Mouse (Mus musculus): ENCODE results near the gene Car14. TPM values are rescaled to one million over a fixed set of nuclear protein-coding genes. Genes with fewer than 3 reads are reported as not detected.
"Not testable (repeated sequence)": the region's sequence is repeated elsewhere in the genome, so short reads cannot be mapped to it uniquely, and the experiment has no call there.

The Car14 gene
- total RNA-seq, 2 experiments from 2014 or later, result 71.9 to 92.1 TPM

DNA sequence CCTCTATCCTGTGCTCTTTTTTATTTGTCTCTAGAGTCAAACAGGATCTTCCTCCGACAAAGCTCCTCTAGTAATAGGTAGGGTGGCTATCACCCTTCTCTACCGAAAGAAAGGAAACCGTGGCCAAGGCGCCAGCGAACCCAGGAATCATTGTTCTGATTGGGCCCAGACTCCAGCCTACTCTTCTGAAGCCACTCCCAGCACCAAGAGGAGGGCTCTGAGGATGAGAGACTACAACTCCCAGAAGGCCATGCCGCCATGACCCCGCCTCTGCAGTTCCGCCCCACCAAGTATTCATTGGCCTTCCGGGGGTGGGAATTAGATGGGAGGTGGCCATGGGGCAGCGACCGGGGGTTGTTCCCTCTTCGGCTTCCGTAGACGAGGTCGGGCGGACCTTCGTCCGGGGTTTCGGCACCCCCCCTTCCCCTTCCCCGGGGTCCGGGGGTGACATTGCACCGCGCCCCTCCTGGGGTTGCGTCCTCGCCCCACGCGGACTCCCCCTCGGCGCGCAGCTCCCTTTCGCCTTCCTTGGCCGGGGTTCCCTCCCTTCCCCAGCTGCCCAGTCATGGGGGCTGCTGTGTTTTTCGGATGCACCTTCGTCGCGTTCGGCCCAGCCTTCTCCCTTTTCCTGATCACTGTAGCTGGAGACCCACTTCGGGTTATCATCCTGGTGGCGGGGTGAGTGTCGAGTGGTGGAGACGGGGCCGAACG, 10.7 kb downstream of the Car14 start, which contains the start of gene Aph1a:
TSS of gene Aph1a (plus strand) at position 364 of the 711 bp plus-strand sequence.
- peak; percentile 87 to 96 for DNase-seq
- intact Hi-C loops (cut with DNase I), result not testable (repeated sequence)

DNA sequence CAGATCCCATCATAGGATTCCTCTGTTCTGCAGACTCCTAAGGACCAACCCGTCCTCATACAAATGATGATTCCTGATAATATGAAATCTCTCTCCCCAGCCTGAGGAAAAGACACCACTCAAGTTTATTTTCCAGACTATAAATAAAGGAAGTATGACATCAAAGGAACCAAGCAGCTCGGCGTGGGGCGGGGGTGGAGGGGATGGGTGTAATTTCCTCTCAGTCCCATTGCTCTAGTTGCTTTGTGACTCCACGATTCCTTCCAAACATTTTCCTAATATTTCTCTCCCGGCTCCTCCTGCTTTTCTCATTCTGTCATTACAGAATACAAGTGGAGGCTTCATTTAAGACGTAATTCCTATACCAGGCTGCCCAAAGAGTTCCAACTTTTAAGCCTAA, 11.4 kb downstream of the Car14 start:
- DNase-seq, result no peak
- intact Hi-C loops (cut with DNase I), result no loop called here

DNA sequence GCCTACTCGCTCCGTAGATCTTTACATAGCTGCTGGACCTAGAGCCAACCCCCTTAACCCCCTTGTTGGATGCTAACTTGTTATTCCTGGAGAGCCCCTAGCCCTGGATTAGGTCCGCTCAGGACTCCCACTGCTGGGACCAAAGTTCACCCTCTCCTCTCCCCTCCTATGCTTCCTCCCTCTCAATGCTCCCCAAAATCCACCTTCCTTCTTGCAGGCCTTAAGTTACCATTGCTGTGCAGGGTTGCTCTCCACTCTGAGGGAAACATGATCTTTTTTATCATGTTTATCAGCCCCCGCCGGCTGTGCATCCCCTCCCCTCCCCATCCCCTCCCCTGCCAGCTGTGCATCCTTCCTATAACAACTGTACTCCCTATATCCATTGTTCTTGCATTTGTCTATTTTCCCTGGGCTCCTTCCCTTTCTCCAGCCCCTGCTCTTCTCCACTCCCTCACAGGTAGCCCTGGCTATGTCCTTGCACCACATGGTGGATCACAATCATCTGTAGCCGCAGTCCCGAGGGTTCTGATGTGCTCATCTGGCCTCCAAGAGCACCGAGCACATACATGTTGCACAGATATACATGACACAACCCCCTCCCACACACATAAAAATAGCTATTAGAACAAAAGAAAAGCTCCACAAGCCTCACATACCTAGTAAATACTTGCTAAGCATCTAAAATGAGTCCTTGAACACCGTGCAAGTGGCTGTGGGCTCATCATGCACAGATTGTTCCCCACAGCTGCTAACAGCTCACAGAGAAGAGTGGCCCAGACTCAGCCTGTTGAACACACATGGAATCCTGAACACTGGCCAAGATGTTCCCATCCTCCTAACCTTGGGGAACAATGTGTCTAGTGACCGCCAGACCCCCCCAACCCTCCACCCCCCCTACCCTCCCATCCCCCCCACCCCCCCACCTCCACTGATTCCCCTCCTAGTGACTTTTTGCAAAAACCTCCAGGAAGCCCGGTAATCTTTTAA, 12.1 kb downstream of the Car14 start:
- DNase-seq, result no peak
- intact Hi-C loops (cut with DNase I), result no loop called here

GRCm38 (mm10) chr3:95891211-95892065, 13.1 kb downstream of the Car14 start, which contains the start of gene BC028528:
BC028528 (minus strand) TSS chr3:95892005.
- intact Hi-C loops (cut with DNase I), result no loop called here
- peak in 1 of 2 experiments; percentile 11 for DNase-seq

DNA sequence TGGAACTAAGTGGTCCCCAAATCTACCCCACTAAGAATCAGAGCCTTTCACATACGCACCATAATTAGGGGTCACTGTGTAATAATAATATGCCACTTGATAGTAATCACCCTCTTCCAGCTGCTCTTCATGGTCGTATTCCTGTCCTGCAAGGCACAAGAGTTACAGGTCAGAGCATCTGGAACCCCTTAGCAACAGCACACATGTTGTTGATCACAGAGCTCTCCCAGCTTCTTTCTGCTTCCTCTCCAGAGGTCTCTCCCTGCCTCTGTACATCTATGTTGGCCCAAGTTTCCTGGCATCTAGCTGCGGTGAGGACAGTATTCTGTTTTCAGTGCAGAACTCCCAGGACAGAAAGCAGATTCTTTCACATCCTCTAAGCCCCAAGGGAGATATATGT, 14.8 kb downstream of the Car14 start:
- no peak for DNase-seq
- intact Hi-C loops (cut with DNase I), result loop anchor here (5.0 kb wide), 1 partner anchor 68 kb away; no protein-coding TSS in a partner anchor

DNA sequence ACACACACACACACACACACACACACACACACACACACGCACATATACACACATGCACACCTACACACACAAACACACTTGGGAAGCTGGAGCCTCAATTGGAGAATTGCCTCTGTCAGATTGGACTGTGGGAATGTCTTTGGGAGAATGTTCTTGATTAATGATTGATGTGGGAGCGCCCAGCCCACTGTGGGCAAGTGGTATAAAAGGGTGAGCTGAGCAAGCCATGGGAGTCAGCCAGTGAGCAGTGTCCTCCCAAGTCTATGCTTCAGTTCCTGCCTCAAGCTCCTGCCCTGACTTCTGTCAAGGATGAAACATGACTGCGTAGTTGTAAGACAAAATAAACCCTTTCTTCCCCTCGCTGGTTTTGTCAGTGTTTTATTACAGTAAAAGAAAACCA, 16.9 kb downstream of the Car14 start:
- intact Hi-C loops (cut with DNase I), result loop anchor here (5.0 kb wide), 1 partner anchor 70 kb away; no protein-coding TSS in a partner anchor
- DNase-seq, result no peak

- intact Hi-C loops (cut with DNase I), result no loop called here
- DNase-seq, result no peak
Observed at GRCm38 (mm10) chr3:95884400-95884799, 20.1 kb downstream of the Car14 start.

GRCm38 (mm10) chr3:95882816-95883425, 21.6 kb downstream of the Car14 start:
- peak in 1 of 2 experiments; percentile 77 for DNase-seq
- intact Hi-C loops (cut with DNase I), result loop anchor here (1.0 kb wide), 1 partner anchor 23 kb away; no protein-coding TSS in a partner anchor

GRCm38 (mm10) chr3:95881979-95882815, 22.3 kb downstream of the Car14 start, which contains the start of gene Ciart:
Ciart (minus strand) TSS chr3:95882251.
- intact Hi-C loops (cut with DNase I), result no loop called here
- DNase-seq, result peak; percentile 87 to 91

DNA sequence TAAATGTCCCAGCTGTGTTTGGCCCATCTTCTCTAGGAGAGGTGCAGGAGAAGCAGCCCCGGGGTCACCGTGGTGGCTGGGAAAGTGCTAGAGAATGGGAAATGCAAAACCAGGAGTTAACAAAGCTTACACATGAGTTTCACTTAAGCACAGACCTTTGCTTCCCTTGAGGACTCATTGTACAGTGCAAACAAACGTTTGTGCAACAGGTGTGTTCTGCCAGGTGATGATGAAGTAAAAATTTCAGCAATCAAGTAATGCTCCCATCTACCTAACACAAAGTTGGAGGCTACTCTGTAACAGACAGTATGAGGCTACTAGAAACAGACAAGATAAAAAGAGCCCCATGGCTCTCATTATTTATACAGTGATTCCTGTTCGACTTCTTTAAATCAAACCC, 25.4 kb downstream of the Car14 start:
- no peak for DNase-seq
- intact Hi-C loops (cut with DNase I), result no loop called here

DNA sequence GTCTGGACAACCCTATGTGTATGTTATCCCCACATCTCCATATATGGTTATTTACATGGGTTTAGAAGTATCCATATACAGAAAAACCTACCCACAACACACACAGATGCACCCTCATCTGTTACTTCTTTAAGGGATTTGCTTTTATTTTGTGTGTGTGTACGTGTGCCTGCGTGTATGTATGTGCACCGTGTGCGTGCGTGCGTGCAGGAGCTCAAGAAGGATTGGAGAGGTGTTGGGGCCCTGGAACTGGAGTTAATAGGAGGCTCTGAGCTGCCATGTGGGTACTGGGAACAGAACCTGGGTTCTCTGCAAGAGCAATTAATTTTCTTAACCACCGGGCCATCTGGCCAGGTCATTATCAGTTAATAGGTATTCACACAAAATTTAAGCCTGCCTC, 32.4 kb downstream of the Car14 start:
- DNase-seq, result no peak
- intact Hi-C loops (cut with DNase I), result no loop called here

- intact Hi-C loops (cut with DNase I), result no loop called here
- DNase-seq, result peak; percentile 73 to 79
Observed at GRCm38 (mm10) chr3:95871392-95871867, 33.1 kb downstream of the Car14 start, which contains the start of gene Mrps21. Mrps21 (minus strand) TSS chr3:95871519.

- intact Hi-C loops (cut with DNase I), result no loop called here
- no peak for DNase-seq
Observed at GRCm38 (mm10) chr3:95870976-95871375, 33.5 kb downstream of the Car14 start.

DNA sequence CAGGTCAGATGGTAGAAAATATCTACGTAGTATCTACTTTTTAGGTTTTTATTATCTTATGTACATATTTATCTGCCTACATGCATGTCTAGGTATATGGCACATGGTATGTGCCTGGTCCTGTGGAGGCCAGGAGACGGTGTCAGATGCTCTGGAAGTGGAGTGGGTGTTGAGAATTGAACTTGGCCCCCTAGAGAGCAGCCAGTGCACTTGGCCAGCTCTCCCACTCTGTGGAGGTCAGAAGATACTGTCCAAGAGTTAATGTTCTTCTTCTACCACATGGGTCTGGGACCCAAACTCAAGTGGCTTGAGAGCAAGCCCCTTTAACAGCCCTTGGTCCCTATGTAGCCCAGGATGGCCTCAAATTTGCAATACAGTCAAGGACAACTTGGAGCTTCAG, 37.1 kb downstream of the Car14 start:
- intact Hi-C loops (cut with DNase I), result no loop called here
- DNase-seq, result no peak

DNA sequence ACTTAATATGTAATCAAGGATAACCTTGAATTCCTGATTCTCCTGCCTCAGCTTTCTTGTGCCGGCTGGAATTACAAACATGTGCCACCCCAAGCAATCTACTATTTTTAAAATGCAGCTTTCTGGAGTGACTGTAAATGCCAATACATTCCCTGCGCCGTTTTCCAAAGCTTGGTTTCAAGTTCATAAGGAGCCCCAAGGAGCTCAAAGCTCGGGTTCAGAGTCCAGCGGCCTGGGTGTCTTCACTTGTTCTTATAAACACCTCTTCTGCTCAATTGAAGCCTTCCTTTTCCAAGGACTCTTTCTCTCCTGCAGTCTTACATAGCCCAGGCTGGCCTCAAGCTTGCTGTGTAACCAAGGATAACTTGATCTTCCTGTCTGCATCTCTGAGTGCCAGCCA, 38.4 kb downstream of the Car14 start:
- DNase-seq, result no peak
- intact Hi-C loops (cut with DNase I), result no loop called here

DNA sequence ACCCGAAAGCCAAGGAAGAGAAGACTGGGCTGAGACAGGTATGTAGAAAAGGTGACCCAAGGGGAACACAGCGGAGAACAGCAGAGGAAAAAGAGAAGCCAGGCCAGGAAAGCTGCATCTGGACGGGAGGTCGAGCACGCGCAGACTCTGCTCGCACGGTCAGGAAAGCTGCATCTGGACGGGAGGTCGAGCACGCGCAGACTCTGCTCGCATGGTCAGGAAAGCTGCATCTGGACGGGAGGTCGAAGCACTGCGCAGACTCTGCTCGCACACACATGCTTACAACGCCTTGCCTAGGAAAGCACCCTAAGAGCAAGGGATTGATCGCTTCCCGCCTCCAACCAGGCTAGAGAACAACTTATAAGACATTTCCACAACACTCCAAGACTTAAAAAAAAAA, 38.9 kb downstream of the Car14 start:
- DNase-seq, result no peak
- intact Hi-C loops (cut with DNase I), result no loop called here

DNA sequence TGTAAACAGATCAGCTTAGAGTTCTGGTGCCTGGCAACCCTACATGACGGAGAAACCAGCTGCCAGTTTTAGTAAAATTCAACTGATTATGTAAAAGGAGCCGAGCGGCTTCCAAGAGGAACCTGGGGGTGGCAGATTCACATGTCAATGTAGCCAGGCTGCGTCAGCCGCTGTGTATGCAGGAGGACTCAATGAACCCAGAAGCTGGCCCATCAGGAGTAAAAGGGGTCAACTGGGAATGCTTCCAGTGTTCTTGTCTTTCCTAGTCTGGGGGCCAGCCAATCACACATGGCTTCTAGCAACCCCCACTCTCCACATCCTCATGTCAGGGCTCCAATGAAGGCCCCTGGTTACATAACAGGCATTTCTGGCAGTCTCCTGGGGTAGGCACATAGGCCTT, 39.4 kb downstream of the Car14 start:
- DNase-seq, result no peak
- intact Hi-C loops (cut with DNase I), result no loop called here

DNA sequence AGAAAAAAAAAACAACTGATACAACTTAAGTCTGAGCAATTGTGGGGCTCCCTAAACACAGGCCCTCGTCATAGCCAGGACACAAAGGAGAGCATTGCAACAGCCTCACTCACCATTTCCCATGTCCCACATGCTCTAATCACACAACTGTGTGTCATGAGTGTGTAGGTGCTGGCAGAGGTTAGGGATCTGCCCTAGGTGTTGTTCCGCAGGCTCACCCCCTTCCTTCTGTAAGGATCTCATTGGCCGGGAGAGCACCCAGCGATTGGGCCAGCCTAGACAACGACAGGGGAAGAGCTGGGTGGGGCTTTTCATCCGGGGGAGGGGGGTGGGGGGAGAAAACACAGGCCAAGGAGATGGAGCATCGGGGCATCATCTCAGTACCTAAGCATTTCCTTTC, 40.9 kb downstream of the Car14 start:
- intact Hi-C loops (cut with DNase I), result loop anchor here (5.0 kb wide), 1 partner anchor 94 kb away; no protein-coding TSS in a partner anchor
- no peak for DNase-seq
